Mouse (Mus musculus) thymus, adult 2 months (tissue): ENCODE measurements around the gene Lsamp.

Source experiments
- CTCF ChIP-seq: fragments of 200-500 bp; IDR thresholded peaks from 2 replicates; pipeline ENCODE4 v1.5.1; 2012; ENCODE audit warnings: mild to moderate bottlenecking, control low read depth, low read length, moderate library complexity, borderline replicate concordance; ENCODE audit not compliant: control insufficient read depth, poor library complexity, insufficient read depth; ENCODE audit errors: extremely low read depth
- POLR2A ChIP-seq: fragments of 200-500 bp; IDR thresholded peaks from 2 replicates; pipeline ENCODE4 v1.6.1; 2012; ENCODE audit warnings: mild to moderate bottlenecking, low read length, control low read depth, moderate library complexity; ENCODE audit not compliant: control insufficient read depth, poor library complexity, insufficient read depth; ENCODE audit errors: extremely low read depth

DNA sequence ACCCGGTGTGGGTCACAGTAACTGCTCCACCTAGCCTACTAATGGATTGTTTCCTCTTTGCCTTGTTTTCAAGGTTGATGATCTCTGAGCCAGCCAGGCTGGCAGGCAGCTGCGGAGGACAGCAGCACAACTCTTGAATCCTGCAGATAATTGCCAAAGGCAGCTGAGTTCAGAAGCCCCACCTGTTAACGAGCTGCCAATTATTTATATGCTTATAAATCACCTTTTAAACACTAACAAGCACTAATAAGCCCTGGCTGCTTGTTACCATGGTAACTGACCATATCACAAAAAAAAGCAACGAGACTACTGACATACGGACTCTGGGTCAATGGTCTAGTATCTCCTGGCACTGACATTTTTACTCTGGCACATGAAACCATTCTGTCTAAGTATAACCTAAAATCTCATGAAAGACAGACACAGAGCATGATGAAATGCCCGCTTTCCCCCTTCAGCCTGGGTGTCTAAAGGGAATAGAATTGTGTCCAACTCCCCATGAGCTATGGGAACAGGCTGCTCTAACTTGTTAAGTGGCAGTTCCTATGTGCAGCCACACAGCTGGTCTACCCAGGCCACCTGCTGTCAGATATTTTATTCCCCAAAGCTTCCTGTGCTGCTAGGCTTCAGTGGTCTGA lies 1526.9 kb downstream of the Lsamp start:
- TF ChIP-seq POLR2A (no peak), CTCF (no peak)
